Mouse (Mus musculus): ENCODE measurements around the gene Gpr1.

GRCm38 (mm10) chr1:63259916-63260741 is 45.8 kb upstream of the Gpr1 start:
- TF ChIP-seq CTCF (conservative IDR thresholded peaks at IDR 0.05 in 1 of 2, IDR thresholded peaks at IDR 0.05 in 1 of 2; ENCODE audit: low read depth in 2 of 2, low read length in 2 of 2) (no peak), IRF4 (IDR thresholded peaks at IDR 0.05; ENCODE audit: low read depth, low read length) (no peak)

Measured in CH12.LX (cell line).